In genomic region chr5:130515395-130515794, GRCm38 (mm10) we compare ENCODE assay signal across 26 mouse cellular contexts.
DNase-seq lines count a peak whose midpoint lies in the region; ATAC-seq and TF ChIP-seq lines count a peak whose summit lies in the region.
"Had no signal": no experiment of that assay in that cellular context is flagged by ENCODE, and none has a peak within 500 bp of the region (broad histone marks: within the 10 kb centered on the region; RNA-seq: fewer than 3 reads in every experiment).

No protein-coding gene starts in this region.

- H3K27ac ChIP-seq in kidney, postnatal 0 days = no peak overlapping the region
- no peak overlapping the region for H3K27ac ChIP-seq in kidney, adult 2 months (ENCODE audit: insufficient read depth, low read depth, low read length)
- no peak overlapping the region for H3K27ac ChIP-seq in left cerebral cortex, adult 2 months
- no peak overlapping the region for H3K27ac ChIP-seq in testis, adult 2 months (ENCODE audit: control insufficient read depth, insufficient read depth, low read depth, low read length)
- H3K27ac ChIP-seq: embryonic facial prominence, embryonic 13.5 days; embryonic facial prominence, embryonic 15.5 days; forebrain, embryonic 10.5 days; forebrain, embryonic 12.5 days had no signal

- TF ChIP-seq POLR2A in kidney, adult 2 months (IDR thresholded peaks at IDR 0.05; ENCODE audit: low read depth, low read length) = no peak
- TF ChIP-seq POLR2A in testis, adult 2 months (IDR thresholded peaks at IDR 0.05; ENCODE audit: control insufficient read depth, low read depth, low read length) = no peak

- no peak for ATAC-seq in kidney, postnatal 0 days (replicated peaks; ENCODE audit: low FRiP score, low read depth)
- ATAC-seq: activated CD4-positive, CD25-positive, alpha-beta regulatory T cell, adult 4 months; forebrain, embryonic 14.5 days; forebrain, embryonic 16.5 days; Patski had no signal

- no peaks in the 10 kb centered on the region for H3K36me3 ChIP-seq in kidney, postnatal 0 days (ENCODE audit: insufficient read depth, low read length)
- no peaks in the 10 kb centered on the region for H3K36me3 ChIP-seq in kidney, adult 2 months (ENCODE audit: control insufficient read depth, insufficient read depth, low read length)
- no peaks in the 10 kb centered on the region for H3K36me3 ChIP-seq in testis, adult 2 months (ENCODE audit: control insufficient read depth, insufficient read depth, low read length)
- H3K36me3 ChIP-seq: embryonic facial prominence, embryonic 13.5 days; embryonic facial prominence, embryonic 15.5 days; forebrain, embryonic 10.5 days; forebrain, embryonic 12.5 days; G1E had no signal

- no peak for DNase-seq in kidney, postnatal 0 days (ENCODE audit: low spot score)
- DNase-seq in kidney, adult 2 months = no peak
- DNase-seq in left cerebral cortex, adult 2 months (ENCODE audit: extremely low spot score in 1 of 2, low spot score in 2 of 2) = no peak
- DNase-seq in left cerebral cortex, postnatal 25 days (ENCODE audit: low spot score in 2 of 2) = no peak
- no peak for DNase-seq in testis, postnatal 14 days (ENCODE audit: low spot score)
- DNase-seq in adrenal gland, postnatal 25 days = no peak
- DNase-seq: adrenal gland, adult 8-10 months; adrenal gland, postnatal 14 days; cerebellum, adult 11 months; cerebellum, adult 18-20 months; cerebellum, adult 8-10 months; cerebellum, adult 9-11 months; cerebellum, postnatal 14 days; cerebellum, postnatal 36 days; embryo, embryonic 11 days had no signal

- no peaks in the 10 kb centered on the region for H3K27me3 ChIP-seq in kidney, postnatal 0 days (ENCODE audit: insufficient read depth, low read length)
- H3K27me3 ChIP-seq in kidney, adult 2 months (replicated peaks; ENCODE audit: control insufficient read depth, insufficient read depth, low read length) = no peaks in the 10 kb centered on the region
- no peaks in the 10 kb centered on the region for H3K27me3 ChIP-seq in testis, adult 2 months (ENCODE audit: control insufficient read depth, insufficient read depth, low read length)
- H3K27me3 ChIP-seq: embryonic facial prominence, embryonic 13.5 days; embryonic facial prominence, embryonic 15.5 days; forebrain, embryonic 12.5 days; Patski had no signal

- H3K9me3 ChIP-seq in kidney, postnatal 0 days (replicated peaks; ENCODE audit: low read length) = no peaks in the 10 kb centered on the region
- H3K9me3 ChIP-seq: embryonic facial prominence, embryonic 15.5 days; forebrain, embryonic 10.5 days; forebrain, embryonic 12.5 days had no signal

- H3K9ac ChIP-seq in kidney, postnatal 0 days (ENCODE audit: low read depth, low read length) = no peak overlapping the region
- H3K9ac ChIP-seq: embryonic facial prominence, embryonic 13.5 days; embryonic facial prominence, embryonic 15.5 days; forebrain, embryonic 12.5 days had no signal

- no peak overlapping the region for H3K4me3 ChIP-seq in kidney, postnatal 0 days (replicated peaks; ENCODE audit: low read depth, low read length)
- no peak overlapping the region for H3K4me3 ChIP-seq in kidney, adult 2 months (ENCODE audit: insufficient read depth, low read depth, low read length)
- H3K4me3 ChIP-seq in left cerebral cortex, adult 2 months = no peak overlapping the region
- H3K4me3 ChIP-seq in testis, adult 2 months (ENCODE audit: control insufficient read depth, low read depth, low read length) = no peak overlapping the region
- H3K4me3 ChIP-seq: embryonic facial prominence, embryonic 13.5 days; embryonic facial prominence, embryonic 15.5 days; erythroblast, embryonic 14.5 days; forebrain, embryonic 10.5 days; forebrain, embryonic 12.5 days had no signal

- intact Hi-C loops in left cerebral cortex, adult 2 months (cut with DNase I) = no loop called here
- intact Hi-C loops in left cerebral cortex, postnatal 25 days (cut with DNase I) = no loop called here

- H3K4me2 ChIP-seq in kidney, postnatal 0 days (ENCODE audit: low read length) = no peak overlapping the region
- H3K4me2 ChIP-seq: embryonic facial prominence, embryonic 13.5 days; embryonic facial prominence, embryonic 15.5 days; forebrain, embryonic 12.5 days had no signal

- TF ChIP-seq CTCF in kidney, postnatal 0 days (IDR thresholded peaks at IDR 0.05; ENCODE audit: low read depth) = 0 out of 2 replicates have a peak, but pooled peaks have one; percentile 4
- no peak for TF ChIP-seq CTCF in kidney, adult 2 months (conservative IDR thresholded peaks at IDR 0.05; ENCODE audit: insufficient read depth, insufficient read length, low read depth, low read length)
- peak; percentile 13 for TF ChIP-seq CTCF in left cerebral cortex, adult 2 months (IDR thresholded peaks at IDR 0.05)
- peak; percentile 56; the same call in 1 of the 2 replicates for TF ChIP-seq CTCF in testis, adult 2 months (IDR thresholded peaks at IDR 0.05; ENCODE audit: control insufficient read depth, insufficient read depth, insufficient replicate concordance, low read depth, low read length)

- H3K4me1 ChIP-seq in kidney, postnatal 0 days (replicated peaks; ENCODE audit: insufficient read depth, low read length) = no peaks in the 10 kb centered on the region
- no peaks in the 10 kb centered on the region for H3K4me1 ChIP-seq in kidney, adult 2 months (ENCODE audit: control insufficient read depth, insufficient read depth, low read length)
- H3K4me1 ChIP-seq in testis, adult 2 months (ENCODE audit: control insufficient read depth, insufficient read depth, low read length) = no peaks in the 10 kb centered on the region
- H3K4me1 ChIP-seq: embryonic facial prominence, embryonic 13.5 days; embryonic facial prominence, embryonic 15.5 days; forebrain, embryonic 10.5 days; forebrain, embryonic 12.5 days had no signal

- WGBS in kidney, postnatal 0 days = 85% methylated on average over 6 of the region's 6 CpGs
- 83% methylated on average over 6 of the region's 6 CpGs for WGBS in kidney, adult 2 months
